Mouse (Mus musculus) embryonic facial prominence, embryonic 13.5 days (tissue): ENCODE measurements around the gene Aknad1. TPM values are rescaled to one million over a fixed set of nuclear protein-coding genes. Genes with fewer than 3 reads are reported as not detected.

ENCODE experiments used
- ATAC-seq: fragments of 200-750 bp; cut with Nextera tagmentation; 2 replicates; pipeline ENCODE4 v1.8.0; 2017; ENCODE audit warnings: low read depth; ENCODE audit not compliant: insufficient number of reproducible peaks, insufficient read depth, low FRiP score, low TSS enrichment
- H3K27ac ChIP-seq: fragments of 300-500 bp; sonication (generic); 2 replicates; pipeline ENCODE4 v1.5.1; 2015; ENCODE audit warnings: moderate library complexity, mild to moderate bottlenecking, inconsistent platforms
- H3K27me3 ChIP-seq: fragments of 300-500 bp; sonication (generic); 2 replicates; pipeline ENCODE4 v1.6.1; 2015; ENCODE audit warnings: mild to moderate bottlenecking, inconsistent platforms
- H3K36me3 ChIP-seq: fragments of 300-500 bp; sonication (generic); 2 replicates; pipeline ENCODE4 v1.6.1; 2015; ENCODE audit warnings: mild to moderate bottlenecking, inconsistent platforms
- H3K4me1 ChIP-seq: fragments of 300-500 bp; sonication (generic); 2 replicates; pipeline ENCODE4 v1.6.1; 2015; ENCODE audit warnings: inconsistent platforms
- H3K4me2 ChIP-seq: fragments of 300-500 bp; sonication (generic); 2 replicates; pipeline ENCODE4 v1.6.1; 2015; ENCODE audit warnings: moderate library complexity, mild to moderate bottlenecking, inconsistent platforms
- H3K4me3 ChIP-seq: fragments of 300-500 bp; sonication (generic); 2 replicates; pipeline ENCODE4 v1.5.1; 2015; ENCODE audit warnings: mild to moderate bottlenecking, inconsistent platforms
- H3K9ac ChIP-seq: fragments of 300-500 bp; sonication (generic); 2 replicates; pipeline ENCODE4 v1.6.1; 2015; ENCODE audit warnings: mild to moderate bottlenecking, inconsistent platforms
- H3K9me3 ChIP-seq: fragments of 300-500 bp; sonication (generic); 2 replicates; pipeline ENCODE4 v1.6.1; 2016; ENCODE audit warnings: inconsistent platforms
- WGBS: fragments of 180-500 bp; shearing (Covaris S2); methylation state at CpG from one replicate; pipeline ENCODE4 v1.1.7; 2015; ENCODE audit warnings: mixed read lengths; 5-methylcytosine and 5-hydroxymethylcytosine counted together
- polyA plus RNA-seq: library from polyadenylated mRNA; unstranded; fragments of >200 nt; fragmentation: Nextera tagmentation; extraction: Ambion mirVana; gene quantifications from 2 replicates; pipeline ENCODE4 v1.2.1, GENCODE M21; 2015

The Aknad1 gene
- 0.28 and 0.29 TPM in 2 replicates for polyA plus RNA-seq

- H3K9me3 ChIP-seq: no peaks in the 10 kb centered on the region
- H3K9ac ChIP-seq: no peak within 1 kb of the TSS
- no peak within 1 kb of the TSS for H3K4me3 ChIP-seq
- ATAC-seq: no peak
- 42% methylated on average over 8 of the region's 8 CpGs for WGBS
- no peaks in the 10 kb centered on the region for H3K36me3 ChIP-seq
- H3K27ac ChIP-seq: no peak within 1 kb of the TSS
- H3K27me3 ChIP-seq: no peaks in the 10 kb centered on the region
- peaks cover 6% of the 10 kb centered on the region for H3K4me1 ChIP-seq
- H3K4me2 ChIP-seq: no peak within 1 kb of the TSS
These were observed at the start of gene Aknad1 for GRCm38 (mm10) chr3:108739045-108739708. Gene Aknad1, plus strand, starts transcription at chr3:108739658.

DNA sequence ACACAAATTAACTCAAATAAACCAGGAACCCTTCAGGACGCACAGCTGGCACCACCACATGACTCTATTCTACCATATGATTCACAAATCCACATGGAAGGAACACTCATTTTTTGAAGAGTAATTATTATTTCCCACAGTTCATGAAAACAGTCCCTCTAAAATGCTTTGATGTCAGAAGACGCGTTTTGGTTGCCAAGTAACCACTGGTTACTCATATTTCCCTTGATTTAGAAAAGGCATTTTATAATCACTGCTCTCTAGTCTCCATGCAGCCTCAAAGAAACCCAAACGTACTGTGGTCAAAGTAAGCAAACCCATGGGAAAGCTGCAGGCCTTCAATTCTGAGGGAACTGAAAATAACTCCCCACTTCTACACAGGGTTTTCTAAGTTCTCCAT, 49.5 kb upstream of the Aknad1 start:
- Histone ChIP-seq H3K27me3 (no peaks in the 10 kb centered on the region), H3K9ac (no peak overlapping the region), H3K9me3 (no peaks in the 10 kb centered on the region), H3K4me2 (peak overlapping the region; percentile 19; the same call in 1 of the 2 replicates), H3K4me1 (peaks cover 24% of the 10 kb centered on the region), H3K36me3 (peaks cover 55% of the 10 kb centered on the region), H3K4me3 (no peak overlapping the region), H3K27ac (peak overlapping the region; percentile 82)
- ATAC-seq: peak; percentile 72
- 26% methylated on average over 4 of the region's 4 CpGs for WGBS

DNA sequence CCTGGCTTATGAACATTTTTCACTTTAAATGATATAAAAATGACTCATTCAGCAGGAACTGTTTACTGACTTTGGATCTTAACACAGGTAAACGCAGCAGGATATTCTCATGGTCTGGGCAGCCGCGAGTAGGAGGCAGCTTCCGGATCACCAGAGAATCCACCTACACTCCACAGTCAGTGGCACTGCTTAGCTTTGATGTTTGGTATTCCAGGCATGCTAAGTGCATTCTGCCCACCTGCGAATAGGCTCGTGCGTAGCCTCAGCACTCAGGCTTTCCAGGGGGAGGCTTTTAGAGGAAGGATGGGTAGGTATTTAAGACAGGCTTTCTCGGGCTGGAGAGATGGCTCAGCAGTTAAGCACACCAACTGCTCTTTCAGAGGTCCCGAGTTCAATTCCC, 45.1 kb upstream of the Aknad1 start:
- H3K9ac ChIP-seq: no peak overlapping the region
- no peak overlapping the region for H3K27ac ChIP-seq
- H3K36me3 ChIP-seq: peaks cover 59% of the 10 kb centered on the region
- H3K4me1 ChIP-seq: peaks cover 13% of the 10 kb centered on the region
- no peaks in the 10 kb centered on the region for H3K27me3 ChIP-seq
- H3K9me3 ChIP-seq: no peaks in the 10 kb centered on the region
- no peak overlapping the region for H3K4me3 ChIP-seq
- WGBS: 85% methylated on average over 9 of the region's 9 CpGs
- no peak overlapping the region for H3K4me2 ChIP-seq
- ATAC-seq: no peak

DNA sequence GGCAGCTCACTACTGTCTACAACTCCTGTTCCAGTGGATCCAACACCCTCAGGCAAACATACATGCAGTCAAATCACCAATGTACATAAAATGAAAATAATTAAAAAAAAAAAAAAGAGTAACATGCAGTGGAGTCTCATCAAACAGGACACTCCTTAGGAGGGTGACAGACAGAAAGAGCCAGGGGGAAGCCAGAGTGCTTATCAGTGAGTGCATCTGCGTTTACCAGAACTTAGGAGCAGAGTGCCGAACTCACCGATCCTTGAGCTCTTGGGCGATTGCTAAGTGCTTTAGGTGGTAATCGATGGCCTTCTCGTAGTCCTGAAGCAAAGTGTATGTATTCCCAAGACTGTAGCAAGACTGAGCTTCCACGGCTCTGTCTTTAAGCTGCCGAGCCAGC, 40.8 kb upstream of the Aknad1 start:
- H3K27ac ChIP-seq: no peak overlapping the region
- WGBS: 94% methylated on average over 8 of the region's 8 CpGs
- H3K4me3 ChIP-seq: no peak overlapping the region
- H3K4me1 ChIP-seq: no peaks in the 10 kb centered on the region
- no peak for ATAC-seq
- H3K9me3 ChIP-seq: no peaks in the 10 kb centered on the region
- H3K9ac ChIP-seq: no peak overlapping the region
- peaks cover 83% of the 10 kb centered on the region for H3K36me3 ChIP-seq
- no peaks in the 10 kb centered on the region for H3K27me3 ChIP-seq
- H3K4me2 ChIP-seq: no peak overlapping the region

GRCm38 (mm10) chr3:108699786-108700185, 39.7 kb upstream of the Aknad1 start:
- no peak overlapping the region for H3K4me2 ChIP-seq
- WGBS: 92% methylated on average over 4 of the region's 4 CpGs
- no peaks in the 10 kb centered on the region for H3K9me3 ChIP-seq
- no peak overlapping the region for H3K27ac ChIP-seq
- H3K27me3 ChIP-seq: no peaks in the 10 kb centered on the region
- H3K4me1 ChIP-seq: no peaks in the 10 kb centered on the region
- no peak overlapping the region for H3K4me3 ChIP-seq
- peaks cover 72% of the 10 kb centered on the region for H3K36me3 ChIP-seq
- H3K9ac ChIP-seq: no peak overlapping the region
- ATAC-seq: no peak

DNA sequence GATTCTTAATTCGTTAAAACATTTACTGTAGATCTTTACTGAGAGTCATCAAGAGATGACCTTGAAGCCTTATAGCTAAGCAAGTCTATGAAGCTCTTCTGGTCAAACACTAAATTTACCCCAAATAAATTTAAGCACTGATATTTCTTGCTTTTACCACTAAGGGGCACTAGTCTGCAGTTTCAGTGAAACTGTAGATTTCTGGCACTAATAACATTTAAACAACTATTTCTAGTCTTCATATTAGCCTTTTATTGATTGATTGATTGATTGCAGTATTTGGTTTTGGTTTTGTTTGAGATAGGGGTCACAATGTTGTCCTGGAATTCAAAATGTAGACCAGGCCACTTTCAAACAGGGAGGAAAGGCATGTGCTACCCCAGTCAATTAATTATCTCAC, 38.2 kb upstream of the Aknad1 start:
- 94% methylated on average over 1 of the region's 1 CpGs for WGBS
- no peaks in the 10 kb centered on the region for H3K9me3 ChIP-seq
- peaks cover 72% of the 10 kb centered on the region for H3K36me3 ChIP-seq
- H3K9ac ChIP-seq: no peak overlapping the region
- no peak overlapping the region for H3K27ac ChIP-seq
- no peaks in the 10 kb centered on the region for H3K27me3 ChIP-seq
- H3K4me2 ChIP-seq: no peak overlapping the region
- no peaks in the 10 kb centered on the region for H3K4me1 ChIP-seq
- ATAC-seq: no peak
- H3K4me3 ChIP-seq: no peak overlapping the region

DNA sequence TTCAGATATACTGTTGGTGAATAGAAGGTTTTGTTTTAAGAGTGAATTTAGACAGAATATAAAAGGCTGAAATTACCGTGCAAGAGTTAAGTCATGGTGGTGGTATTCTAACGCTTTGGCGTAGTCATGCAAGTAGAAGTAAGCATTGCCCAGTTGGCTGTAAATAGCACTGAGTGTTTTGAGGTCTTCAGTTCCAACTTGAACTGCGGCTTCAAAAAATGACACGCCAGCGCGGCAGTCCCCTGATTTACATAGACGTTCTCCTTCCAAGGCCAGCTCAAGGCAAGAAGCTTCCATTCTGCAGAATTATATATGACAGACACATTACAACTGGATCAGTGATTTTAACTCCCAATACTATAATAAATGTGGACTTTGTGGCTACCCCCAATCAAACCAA, 36.7 kb upstream of the Aknad1 start:
- Histone ChIP-seq H3K36me3 (peaks cover 63% of the 10 kb centered on the region), H3K9ac (no peak overlapping the region), H3K27ac (no peak overlapping the region), H3K9me3 (no peaks in the 10 kb centered on the region), H3K27me3 (no peaks in the 10 kb centered on the region), H3K4me2 (no peak overlapping the region), H3K4me3 (no peak overlapping the region), H3K4me1 (0 out of 2 replicates have a peak, but pooled peaks cover 3% of the 10 kb centered on the region)
- WGBS: 91% methylated on average over 8 of the region's 8 CpGs
- no peak for ATAC-seq

DNA sequence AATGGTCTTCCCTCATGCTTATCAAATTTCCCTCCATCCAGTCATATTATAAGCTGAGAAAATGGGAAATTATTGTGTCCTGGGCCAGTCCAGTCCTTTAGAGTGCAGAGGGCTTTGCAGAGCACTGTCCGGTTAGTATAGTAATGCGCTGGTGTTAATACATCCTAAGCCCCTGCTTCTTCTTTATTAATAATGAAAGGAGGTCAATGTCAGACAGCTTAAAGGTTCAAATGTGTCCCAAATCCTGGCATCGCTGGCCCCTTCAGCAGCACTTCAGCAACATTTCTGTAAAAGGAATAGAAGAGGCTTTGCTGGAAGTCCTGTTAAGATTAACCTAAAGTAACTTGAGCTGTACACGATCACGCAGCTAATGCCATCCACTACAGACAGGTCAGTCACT, 28.2 kb upstream of the Aknad1 start:
- Histone ChIP-seq H3K36me3 (peaks cover 15% of the 10 kb centered on the region), H3K27me3 (no peaks in the 10 kb centered on the region), H3K4me1 (peaks cover 8% of the 10 kb centered on the region; the same call in 1 of the 2 replicates), H3K4me3 (no peak overlapping the region), H3K4me2 (no peak overlapping the region), H3K9ac (no peak overlapping the region), H3K27ac (no peak overlapping the region), H3K9me3 (no peaks in the 10 kb centered on the region)
- 87% methylated on average over 5 of the region's 5 CpGs for WGBS
- no peak for ATAC-seq

DNA sequence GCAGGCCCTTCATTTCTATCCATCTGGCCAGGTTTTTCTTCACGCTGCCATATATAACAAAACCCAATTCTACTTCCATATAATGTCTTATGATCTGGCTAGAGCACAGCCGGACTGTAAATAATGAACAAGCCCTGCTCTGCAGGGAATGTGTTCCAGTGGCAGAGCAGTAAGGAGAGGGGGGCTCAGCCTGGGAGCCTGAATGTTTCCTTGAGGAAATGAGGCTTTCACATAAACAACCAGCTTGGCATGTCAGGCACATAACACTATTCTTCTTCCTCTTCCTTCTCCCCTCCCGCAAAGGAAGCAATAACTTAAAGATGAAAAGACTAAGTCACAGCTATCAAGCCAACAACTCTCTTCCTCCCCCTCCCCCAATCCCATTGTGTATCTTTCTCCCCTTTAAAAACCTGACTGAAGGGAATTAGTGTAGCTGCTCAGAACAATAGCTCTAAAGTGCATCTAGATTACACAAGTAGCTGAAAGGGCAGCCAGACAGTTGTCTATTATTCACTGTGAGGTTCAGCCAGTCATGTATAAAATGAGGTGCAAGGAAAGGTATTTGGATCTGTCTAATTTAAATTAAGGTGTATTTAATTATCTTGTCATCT, 26.3 kb upstream of the Aknad1 start:
- H3K27ac ChIP-seq: no peak overlapping the region
- H3K4me1 ChIP-seq: peaks cover 5% of the 10 kb centered on the region; the same call in 1 of the 2 replicates
- WGBS: 52% methylated on average over 3 of the region's 3 CpGs
- peaks cover 12% of the 10 kb centered on the region for H3K36me3 ChIP-seq
- no peaks in the 10 kb centered on the region for H3K9me3 ChIP-seq
- no peak overlapping the region for H3K4me3 ChIP-seq
- H3K9ac ChIP-seq: no peak overlapping the region
- no peaks in the 10 kb centered on the region for H3K27me3 ChIP-seq
- no peak for ATAC-seq
- no peak overlapping the region for H3K4me2 ChIP-seq

DNA sequence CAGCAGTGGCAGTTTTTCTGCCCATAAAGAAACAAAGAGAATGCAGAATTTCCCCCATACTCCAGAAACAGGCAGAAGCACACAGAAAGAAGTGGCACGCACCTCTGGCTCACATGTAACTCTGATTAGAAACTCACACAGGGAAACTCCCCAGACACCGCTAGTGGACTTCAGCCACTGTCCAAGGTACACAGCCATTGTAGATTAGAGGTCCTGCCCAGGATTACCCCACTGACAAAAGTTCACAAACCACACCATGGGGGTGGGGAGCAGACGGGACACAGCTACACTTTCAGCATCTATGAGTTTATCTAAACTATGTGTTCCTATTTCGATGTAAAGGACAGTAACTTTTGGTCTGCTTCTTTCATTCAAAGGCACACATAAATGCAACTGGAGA, 24.6 kb upstream of the Aknad1 start:
- Histone ChIP-seq H3K36me3 (peaks cover 5% of the 10 kb centered on the region; the same call in 1 of the 2 replicates), H3K27me3 (no peaks in the 10 kb centered on the region), H3K9ac (no peak overlapping the region), H3K4me1 (peaks cover 11% of the 10 kb centered on the region; the same call in 1 of the 2 replicates), H3K9me3 (no peaks in the 10 kb centered on the region), H3K4me2 (no peak overlapping the region), H3K4me3 (no peak overlapping the region), H3K27ac (no peak overlapping the region)
- no peak for ATAC-seq
- WGBS: 95% methylated on average over 4 of the region's 4 CpGs

GRCm38 (mm10) chr3:108717896-108718502, 21.5 kb upstream of the Aknad1 start:
- no peak overlapping the region for H3K4me2 ChIP-seq
- 92% methylated on average over 3 of the region's 3 CpGs for WGBS
- H3K4me1 ChIP-seq: peaks cover 20% of the 10 kb centered on the region
- H3K4me3 ChIP-seq: no peak overlapping the region
- no peaks in the 10 kb centered on the region for H3K27me3 ChIP-seq
- no peaks in the 10 kb centered on the region for H3K9me3 ChIP-seq
- no peak for ATAC-seq
- no peak overlapping the region for H3K9ac ChIP-seq
- peaks cover 5% of the 10 kb centered on the region; the same call in 1 of the 2 replicates for H3K36me3 ChIP-seq
- H3K27ac ChIP-seq: no peak overlapping the region

DNA sequence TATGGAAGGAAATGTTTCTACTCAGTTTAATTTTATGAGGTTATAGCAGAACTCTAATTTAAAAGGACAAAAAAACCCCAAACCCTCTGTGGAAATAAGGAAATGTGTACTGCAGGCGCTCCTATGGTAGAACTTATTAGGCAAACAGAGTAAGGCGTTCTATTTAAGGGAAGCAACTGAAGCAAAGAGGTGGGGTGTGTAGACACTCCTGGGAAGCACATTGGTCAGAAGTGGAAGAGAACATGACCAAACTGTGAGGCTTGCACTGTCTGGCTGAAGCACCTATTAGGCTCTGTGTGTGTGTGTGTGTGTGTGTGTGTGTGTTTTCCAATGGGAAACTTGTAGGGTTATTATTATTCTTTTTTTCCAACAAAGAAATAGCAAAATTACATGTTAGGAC, 20.1 kb upstream of the Aknad1 start:
- H3K4me1 ChIP-seq: peaks cover 21% of the 10 kb centered on the region
- H3K9ac ChIP-seq: no peak overlapping the region
- no peak for ATAC-seq
- 77% methylated on average over 2 of the region's 2 CpGs for WGBS
- H3K27ac ChIP-seq: no peak overlapping the region
- H3K9me3 ChIP-seq: no peaks in the 10 kb centered on the region
- no peak overlapping the region for H3K4me3 ChIP-seq
- H3K27me3 ChIP-seq: no peaks in the 10 kb centered on the region
- peak overlapping the region; percentile 66 for H3K4me2 ChIP-seq
- H3K36me3 ChIP-seq: peaks cover 5% of the 10 kb centered on the region; the same call in 1 of the 2 replicates
